Mouse (Mus musculus) lung, postnatal 0 days (tissue): ENCODE data around the gene Mllt3.

Experiments
- CTCF ChIP-seq: IDR thresholded peaks from 2 replicates; pipeline ENCODE4 v1.5.1; 2016; ENCODE audit warnings: antibody characterized with exemption, mild to moderate bottlenecking
- EP300 ChIP-seq: IDR thresholded peaks from 2 replicates; pipeline ENCODE4 v1.6.1; 2016; ENCODE audit warnings: antibody characterized with exemption, mild to moderate bottlenecking, control low read depth

DNA sequence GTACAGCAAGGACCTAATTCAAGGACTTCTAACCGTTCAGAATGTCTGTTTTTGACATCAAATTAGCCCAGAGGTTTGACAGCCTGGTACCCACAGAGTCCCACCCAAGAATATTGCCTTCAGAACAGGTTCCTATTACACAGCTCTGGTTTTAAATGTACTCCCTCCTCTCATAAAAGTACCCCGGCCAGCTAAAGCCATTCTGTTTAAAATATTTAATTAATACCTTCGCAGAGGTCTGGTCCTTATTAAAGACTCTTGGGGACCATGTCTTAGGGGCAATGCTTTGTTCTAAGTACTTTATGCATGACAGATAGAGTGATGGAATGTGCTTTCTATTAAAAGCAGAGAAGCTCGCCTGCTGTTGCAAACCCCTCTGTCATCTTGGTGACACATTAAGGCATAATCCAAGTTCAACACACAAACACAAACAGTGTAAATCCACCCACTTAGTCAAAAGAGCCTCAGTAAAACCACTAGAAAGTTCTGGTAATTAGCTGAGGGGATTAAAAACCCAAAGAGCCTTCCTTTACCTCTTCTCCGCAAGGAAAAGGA is 302.0 kb downstream of the Mllt3 start:
- no peak for TF ChIP-seq CTCF
- TF ChIP-seq EP300: no peak
